Mouse (Mus musculus): Measurements from ENCODE around the gene Zbtb3. TPM values are rescaled to one million over a fixed set of nuclear protein-coding genes. Genes with fewer than 3 reads are reported as not detected.

The Zbtb3 gene
- total and polyA plus RNA-seq, 2 experiments from 2014 or later, result 1.6 to 3.1 TPM

GRCm38 (mm10) chr19:8760757-8761156 is 41.6 kb upstream of the Zbtb3 start:
- ATAC-seq (ENCODE audit: insufficient read depth, low read depth), result no peak
- TF ChIP-seq CTCF (IDR thresholded peaks at IDR 0.05; ENCODE audit: low read depth) (peak; percentile 18; the same call in 1 of the 2 replicates), EP300 (IDR thresholded peaks at IDR 0.05; ENCODE audit: low read depth) (no peak)
- peaks cover 21% of the 10 kb centered on the region; the same call in 1 of the 2 replicates for H3K4me1 ChIP-seq (ENCODE audit: control insufficient read depth, insufficient read depth)

DNA sequence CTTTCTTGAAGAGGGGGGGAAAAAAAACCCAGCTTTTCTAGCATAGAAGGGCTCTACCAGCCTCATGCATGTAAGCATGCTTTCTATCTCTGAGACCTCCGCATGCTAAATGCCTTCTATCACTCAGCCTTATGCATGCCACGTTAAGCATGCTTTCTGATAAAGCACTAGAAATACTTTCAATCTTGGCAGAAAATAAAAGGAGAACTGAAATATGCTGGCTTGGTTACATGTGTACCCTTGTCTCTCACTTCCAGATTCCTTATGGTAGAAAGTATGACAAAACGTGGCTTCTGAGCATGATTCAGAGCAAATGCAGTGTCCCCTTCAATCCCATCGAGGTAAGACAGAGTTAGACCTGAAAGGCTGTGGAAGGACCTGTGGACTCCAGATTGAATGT is 39.1 kb upstream of the Zbtb3 start:
- H3K9ac ChIP-seq (replicated peaks; ENCODE audit: low read depth, low read length), result no peak overlapping the region
- DNase-seq (ENCODE audit: low spot score) (no peak), ATAC-seq (ENCODE audit: insufficient read depth, low read depth) (no peak)
- WGBS, result 60% methylated on average over 4 of the region's 4 CpGs
- no peaks in the 10 kb centered on the region; the same call in 1 of the 2 replicates for H3K9me3 ChIP-seq (replicated peaks; ENCODE audit: control insufficient read depth, low read length)
- H3K4me3 ChIP-seq (ENCODE audit: low read depth, low read length), result no peak overlapping the region
- no peak overlapping the region for H3K4me2 ChIP-seq (ENCODE audit: low read depth, low read length)
- TF ChIP-seq EP300 (IDR thresholded peaks at IDR 0.05; ENCODE audit: low read depth) (no peak), CTCF (IDR thresholded peaks at IDR 0.05; ENCODE audit: low read depth) (no peak)
- peaks cover 63% of the 10 kb centered on the region for H3K36me3 ChIP-seq (replicated peaks; ENCODE audit: control insufficient read depth, insufficient read depth, low read length)
- no peak overlapping the region for H3K27ac ChIP-seq (ENCODE audit: low read depth)
- H3K27me3 ChIP-seq (ENCODE audit: control insufficient read depth, insufficient read depth, low read length), result no peaks in the 10 kb centered on the region
- H3K4me1 ChIP-seq (ENCODE audit: control insufficient read depth, insufficient read depth), result 0 out of 2 replicates have a peak, but pooled peaks cover 6% of the 10 kb centered on the region

More at GRCm38 (mm10) chr19:8760757-8761156, 41.6 kb upstream of the Zbtb3 start:
- Histone ChIP-seq H3K9ac (replicated peaks; ENCODE audit: low read depth, low read length) (no peak overlapping the region), H3K4me2 (ENCODE audit: low read depth, low read length) (no peak overlapping the region), H3K27ac (ENCODE audit: low read depth) (no peak overlapping the region), H3K36me3 (replicated peaks; ENCODE audit: control insufficient read depth, insufficient read depth, low read length) (peaks cover 39% of the 10 kb centered on the region), H3K27me3 (ENCODE audit: control insufficient read depth, insufficient read depth, low read length) (no peaks in the 10 kb centered on the region), H3K4me3 (ENCODE audit: low read depth, low read length) (no peak overlapping the region), H3K9me3 (replicated peaks; ENCODE audit: control insufficient read depth, low read length) (no peaks in the 10 kb centered on the region; the same call in 1 of the 2 replicates)
- no peak for DNase-seq (ENCODE audit: low spot score)
- WGBS, result 91% methylated on average over 2 of the region's 2 CpGs

GRCm38 (mm10) chr19:8765562-8765961 is 36.8 kb upstream of the Zbtb3 start:
- no peak overlapping the region for H3K9ac ChIP-seq (replicated peaks; ENCODE audit: low read depth, low read length)
- no peak overlapping the region for H3K4me2 ChIP-seq (ENCODE audit: low read depth, low read length)
- ATAC-seq (ENCODE audit: insufficient read depth, low read depth), result no peak
- 0 out of 2 replicates have a peak, but pooled peaks cover 5% of the 10 kb centered on the region for H3K4me1 ChIP-seq (ENCODE audit: control insufficient read depth, insufficient read depth)
- H3K9me3 ChIP-seq (replicated peaks; ENCODE audit: control insufficient read depth, low read length), result no peaks in the 10 kb centered on the region; the same call in 1 of the 2 replicates
- no peaks in the 10 kb centered on the region for H3K27me3 ChIP-seq (ENCODE audit: control insufficient read depth, insufficient read depth, low read length)
- no peak overlapping the region for H3K27ac ChIP-seq (ENCODE audit: low read depth)
- TF ChIP-seq EP300 (IDR thresholded peaks at IDR 0.05; ENCODE audit: low read depth) (no peak), CTCF (IDR thresholded peaks at IDR 0.05; ENCODE audit: low read depth) (no peak)
- no peak for DNase-seq (ENCODE audit: low spot score)
- H3K36me3 ChIP-seq (replicated peaks; ENCODE audit: control insufficient read depth, insufficient read depth, low read length), result peaks cover 79% of the 10 kb centered on the region
- WGBS, result 98% methylated on average over 9 of the region's 9 CpGs
- no peak overlapping the region for H3K4me3 ChIP-seq (ENCODE audit: low read depth, low read length)

DNA sequence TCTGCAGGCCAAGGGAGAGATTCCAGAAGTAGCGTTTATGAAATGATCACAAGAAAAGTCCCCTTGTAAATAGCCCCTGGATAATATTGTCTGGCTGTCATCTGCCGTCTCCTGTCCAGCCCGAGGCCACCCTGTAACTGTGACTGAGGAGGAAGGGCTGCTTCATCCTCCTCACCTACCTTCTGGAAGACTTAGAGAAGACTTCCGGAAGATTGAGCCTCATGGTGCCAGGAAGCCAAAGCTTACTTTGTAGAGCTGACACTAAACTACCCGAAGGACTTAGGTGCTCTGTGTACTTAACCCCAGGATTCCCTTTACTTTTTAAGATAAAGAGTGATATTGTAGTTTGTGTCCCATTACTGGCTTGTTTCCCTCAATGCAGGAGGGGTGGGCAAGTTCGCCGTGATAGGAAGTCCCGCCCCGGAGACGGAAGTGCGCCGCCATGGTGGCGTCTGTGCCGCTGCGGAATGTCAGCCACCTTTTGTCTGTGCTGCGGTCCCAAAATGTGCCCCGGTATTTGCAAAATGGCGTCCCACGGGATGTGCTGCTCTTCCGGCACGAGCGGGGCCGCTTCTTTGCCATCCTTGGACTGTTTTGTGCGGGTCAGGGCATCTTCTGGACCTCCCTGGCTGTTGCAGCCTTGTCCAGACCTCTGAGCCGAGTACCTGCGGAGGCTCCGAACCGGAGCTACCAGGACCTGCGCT is 31.6 kb upstream of the Zbtb3 start, which contains the start of gene Tmem223:
TSS of gene Tmem223 (plus strand) at position 430 of the 704 bp plus-strand sequence.
- no peak for TF ChIP-seq CTCF (IDR thresholded peaks at IDR 0.05; ENCODE audit: low read depth)
- peak; percentile 69 for TF ChIP-seq EP300 (IDR thresholded peaks at IDR 0.05; ENCODE audit: low read depth)
- Histone ChIP-seq H3K27ac (ENCODE audit: low read depth) (peak within 1 kb of the TSS; percentile 88), H3K27me3 (ENCODE audit: control insufficient read depth, insufficient read depth, low read length) (no peaks in the 10 kb centered on the region), H3K9ac (replicated peaks; ENCODE audit: low read depth, low read length) (peak within 1 kb of the TSS; percentile 80), H3K4me3 (ENCODE audit: low read depth, low read length) (peak within 1 kb of the TSS; percentile 83), H3K36me3 (replicated peaks; ENCODE audit: control insufficient read depth, insufficient read depth, low read length) (peaks cover 52% of the 10 kb centered on the region), H3K4me2 (ENCODE audit: low read depth, low read length) (peak within 1 kb of the TSS; percentile 79), H3K9me3 (replicated peaks; ENCODE audit: control insufficient read depth, low read length) (no peaks in the 10 kb centered on the region), H3K4me1 (ENCODE audit: control insufficient read depth, insufficient read depth) (peaks cover 20% of the 10 kb centered on the region)
- ATAC-seq (ENCODE audit: insufficient read depth, low read depth), result peak; percentile 56
- WGBS, result 27% methylated on average over 29 of the region's 29 CpGs
- peak; percentile 68 for DNase-seq (ENCODE audit: low spot score)

DNA sequence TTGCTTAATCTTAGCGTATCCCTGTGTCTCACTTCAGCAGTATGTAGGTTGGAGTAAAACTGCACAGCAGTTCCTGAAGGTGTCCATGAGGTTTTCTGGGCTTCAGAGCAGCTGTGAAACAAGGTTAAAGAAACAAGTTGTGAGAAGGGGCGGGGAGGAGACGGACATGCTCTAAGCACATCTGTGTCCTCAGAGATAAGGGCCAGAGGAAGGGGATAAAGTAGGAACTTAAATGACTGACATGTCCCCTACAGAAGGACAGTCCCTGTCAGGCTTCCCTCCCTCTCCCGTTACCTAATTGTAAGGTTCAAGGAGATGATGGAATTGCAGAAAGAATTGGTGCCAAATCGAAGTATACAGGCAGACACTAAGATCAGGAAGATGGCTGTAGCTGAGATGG is 29.4 kb upstream of the Zbtb3 start:
- Histone ChIP-seq H3K27ac (ENCODE audit: low read depth) (peak overlapping the region; percentile 98; the same call in 1 of the 2 replicates), H3K27me3 (ENCODE audit: control insufficient read depth, insufficient read depth, low read length) (no peaks in the 10 kb centered on the region), H3K36me3 (replicated peaks; ENCODE audit: control insufficient read depth, insufficient read depth, low read length) (peaks cover 29% of the 10 kb centered on the region), H3K4me1 (ENCODE audit: control insufficient read depth, insufficient read depth) (peaks cover 20% of the 10 kb centered on the region), H3K9ac (replicated peaks; ENCODE audit: low read depth, low read length) (no peak overlapping the region), H3K4me2 (ENCODE audit: low read depth, low read length) (peak overlapping the region; percentile 99; the same call in 1 of the 2 replicates), H3K4me3 (ENCODE audit: low read depth, low read length) (0 out of 2 replicates have a peak overlapping the region, but pooled peaks have one; percentile 75), H3K9me3 (replicated peaks; ENCODE audit: control insufficient read depth, low read length) (no peaks in the 10 kb centered on the region)
- ATAC-seq (ENCODE audit: insufficient read depth, low read depth), result no peak
- TF ChIP-seq CTCF (IDR thresholded peaks at IDR 0.05; ENCODE audit: low read depth) (no peak), EP300 (IDR thresholded peaks at IDR 0.05; ENCODE audit: low read depth) (no peak)
- DNase-seq (ENCODE audit: low spot score), result no peak
- 56% methylated on average over 5 of the region's 5 CpGs for WGBS

All from heart, postnatal 0 days (tissue).